Mouse (Mus musculus): ENCODE measurements around the gene Ccl6.

GRCm38 (mm10) chr11:83557074-83557473 lies 35.8 kb downstream of the Ccl6 start:
- TF ChIP-seq POLR2A (IDR thresholded peaks at IDR 0.05; ENCODE audit: low read depth, low read length) (no peak), CTCF (IDR thresholded peaks at IDR 0.05; ENCODE audit: extremely low read depth, insufficient read depth, insufficient read length, insufficient replicate concordance) (no peak)

All from spleen, adult 2 months (tissue).